Mouse (Mus musculus) macrophage (primary cell): ENCODE results near the gene Dscaml1. TPM values are rescaled to one million over a fixed set of nuclear protein-coding genes. Genes with fewer than 3 reads are reported as not detected.

Source experiments
- H3K27ac ChIP-seq: fragments of 350-480 bp; formaldehyde crosslinking; 2 replicates; pipeline ENCODE4 v1.9.0; 2021
- H3K36me3 ChIP-seq: fragments of 350-480 bp; formaldehyde crosslinking; 2 replicates; pipeline ENCODE4 v1.9.0; 2021; ENCODE audit errors: inconsistent target
- H3K4me3 ChIP-seq: fragments of 350-480 bp; formaldehyde crosslinking; 2 replicates; pipeline ENCODE4 v1.9.0; 2021; ENCODE audit errors: inconsistent target
- H3K79me2 ChIP-seq: fragments of 350-480 bp; formaldehyde crosslinking; 2 replicates; pipeline ENCODE4 v1.9.0; 2021; ENCODE audit errors: inconsistent target
- WGBS: methylation state at CpG from one replicate; pipeline ENCODE4 v1.1.7; 2026; ENCODE audit warnings: inconsistent platforms; ENCODE audit not compliant: missing documents; 5-methylcytosine and 5-hydroxymethylcytosine counted together
- polyA plus RNA-seq: library from polyadenylated mRNA; stranded (reverse); fragments of 250-400 nt; gene quantifications from 3 replicates; pipeline ENCODE4 v1.2.4, GENCODE M21; 2018; ENCODE audit warnings: inconsistent platforms

The Dscaml1 gene
- polyA plus RNA-seq, 1 experiment from 2014 or later, result 0.09 TPM

GRCm38 (mm10) chr9:45421209-45421608 is 5.2 kb upstream of the Dscaml1 start:
- 79% methylated on average over 8 of the region's 8 CpGs for WGBS
- Histone ChIP-seq H3K79me2 (no peaks in the 10 kb centered on the region), H3K4me3 (no peak overlapping the region), H3K36me3 (no peaks in the 10 kb centered on the region), H3K27ac (no peak overlapping the region)

GRCm38 (mm10) chr9:45422761-45423298 is 3.6 kb upstream of the Dscaml1 start:
- H3K79me2 ChIP-seq, result no peaks in the 10 kb centered on the region
- no peak overlapping the region for H3K4me3 ChIP-seq
- no peaks in the 10 kb centered on the region for H3K36me3 ChIP-seq
- no peak overlapping the region for H3K27ac ChIP-seq
- WGBS, result 84% methylated on average over 7 of the region's 7 CpGs

- Histone ChIP-seq H3K36me3 (no peaks in the 10 kb centered on the region), H3K27ac (no peak overlapping the region), H3K4me3 (no peak overlapping the region), H3K79me2 (no peaks in the 10 kb centered on the region)
- 21% methylated on average over 5 of the region's 5 CpGs for WGBS
These were observed 3.0 kb downstream of the Dscaml1 start for GRCm38 (mm10) chr9:45429392-45429791.

GRCm38 (mm10) chr9:45429951-45430697 is 3.7 kb downstream of the Dscaml1 start:
- H3K79me2 ChIP-seq, result no peaks in the 10 kb centered on the region
- 4% methylated on average over 54 of the region's 54 CpGs for WGBS

DNA sequence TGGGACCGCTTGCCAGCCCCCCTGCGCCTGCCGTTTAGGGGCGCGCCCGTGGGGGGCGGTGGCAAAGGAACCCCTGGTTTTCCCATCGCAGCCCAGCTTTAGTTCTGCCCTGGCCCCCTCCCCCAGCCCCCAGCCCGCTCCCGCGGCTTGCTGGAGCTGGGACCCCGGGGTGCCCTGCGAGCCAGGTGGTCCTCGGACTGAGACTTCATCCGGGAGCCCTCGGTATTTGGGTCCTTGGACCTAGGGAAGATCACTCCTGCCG is 4.2 kb downstream of the Dscaml1 start:
- Histone ChIP-seq H3K36me3 (no peaks in the 10 kb centered on the region), H3K4me3 (no peak overlapping the region), H3K27ac (no peak overlapping the region), H3K79me2 (no peaks in the 10 kb centered on the region)
- 5% methylated on average over 10 of the region's 17 CpGs for WGBS

More at GRCm38 (mm10) chr9:45429951-45430697, 3.7 kb downstream of the Dscaml1 start:
- no peak overlapping the region for H3K27ac ChIP-seq
- H3K4me3 ChIP-seq, result no peak overlapping the region
- H3K36me3 ChIP-seq, result no peaks in the 10 kb centered on the region

DNA sequence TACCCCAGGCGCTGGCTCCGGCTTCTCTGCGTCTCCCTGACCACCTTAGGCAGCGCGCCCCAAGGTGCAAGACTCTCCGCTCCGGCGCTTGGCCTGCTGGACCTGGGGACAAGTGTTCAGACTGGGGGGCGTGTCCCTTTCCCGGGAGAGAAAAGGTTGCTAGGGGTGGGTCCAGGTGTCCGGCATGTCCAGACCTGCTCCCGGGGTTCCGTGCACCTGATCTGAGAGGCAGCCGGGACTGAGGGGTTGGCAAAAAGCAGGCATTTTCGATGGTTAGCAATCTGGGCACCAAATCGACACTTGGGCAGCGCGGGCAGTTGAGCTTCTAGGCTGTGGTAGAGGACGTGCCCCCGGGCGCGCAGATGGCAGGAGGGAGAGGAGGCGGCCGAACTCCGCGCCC is 4.7 kb downstream of the Dscaml1 start:
- 10% methylated on average over 26 of the region's 26 CpGs for WGBS
- Histone ChIP-seq H3K36me3 (no peaks in the 10 kb centered on the region), H3K79me2 (no peaks in the 10 kb centered on the region), H3K27ac (no peak overlapping the region), H3K4me3 (no peak overlapping the region)

DNA sequence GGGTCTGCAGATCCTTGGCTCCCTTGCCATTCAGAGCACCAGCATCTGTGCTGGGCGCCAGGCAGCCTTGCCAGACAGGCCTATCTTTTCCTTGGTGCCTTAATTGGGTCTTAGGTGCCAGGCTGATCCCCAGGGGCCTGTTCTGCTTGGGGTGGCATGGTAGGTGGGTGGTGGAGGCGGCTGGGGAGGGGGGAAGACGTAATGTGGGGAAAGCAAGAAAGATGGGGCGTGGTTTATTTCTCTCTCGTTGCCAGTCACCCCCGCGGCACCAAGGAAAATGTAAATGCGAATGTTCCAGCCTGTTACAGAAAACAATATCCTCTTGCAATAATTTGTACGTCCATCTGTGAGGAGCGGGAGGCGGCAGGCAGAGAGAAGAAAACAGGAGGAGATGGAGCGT is 6.2 kb downstream of the Dscaml1 start:
- Histone ChIP-seq H3K27ac (no peak overlapping the region), H3K79me2 (no peaks in the 10 kb centered on the region), H3K4me3 (no peak overlapping the region), H3K36me3 (no peaks in the 10 kb centered on the region)
- 84% methylated on average over 9 of the region's 12 CpGs for WGBS

GRCm38 (mm10) chr9:45433119-45433518 is 6.7 kb downstream of the Dscaml1 start:
- WGBS, result 89% methylated on average over 8 of the region's 9 CpGs
- H3K79me2 ChIP-seq, result no peaks in the 10 kb centered on the region

GRCm38 (mm10) chr9:45434171-45434570 is 7.7 kb downstream of the Dscaml1 start:
- Histone ChIP-seq H3K79me2 (no peaks in the 10 kb centered on the region), H3K4me3 (no peak overlapping the region), H3K36me3 (no peaks in the 10 kb centered on the region), H3K27ac (no peak overlapping the region)
- 89% methylated on average over 2 of the region's 2 CpGs for WGBS

More at GRCm38 (mm10) chr9:45433119-45433518, 6.7 kb downstream of the Dscaml1 start:
- Histone ChIP-seq H3K4me3 (no peak overlapping the region), H3K27ac (no peak overlapping the region), H3K36me3 (no peaks in the 10 kb centered on the region)

DNA sequence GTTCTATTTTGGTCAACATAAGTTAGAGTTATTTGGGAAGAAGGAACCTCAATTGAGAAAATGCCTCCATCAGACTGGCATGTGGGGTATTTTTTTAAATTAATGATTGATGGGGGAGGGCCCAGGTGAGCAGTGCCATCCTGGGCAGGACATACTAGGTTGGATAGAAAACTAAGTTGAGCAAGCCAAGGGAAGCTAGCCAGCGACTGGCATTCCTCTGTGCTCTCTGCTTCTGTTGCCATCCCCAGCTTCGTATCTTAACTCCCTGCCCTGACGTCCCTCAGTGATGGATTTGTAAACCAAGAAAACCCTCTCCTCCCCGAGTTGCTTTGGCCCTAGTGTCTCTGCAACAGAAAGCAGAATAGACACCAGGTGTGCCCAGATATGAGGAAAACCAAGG is 12.6 kb downstream of the Dscaml1 start:
- Histone ChIP-seq H3K36me3 (no peaks in the 10 kb centered on the region), H3K27ac (no peak overlapping the region), H3K79me2 (no peaks in the 10 kb centered on the region), H3K4me3 (no peak overlapping the region)
- 80% methylated on average over 4 of the region's 4 CpGs for WGBS

- WGBS, result 67% methylated on average over 16 of the region's 16 CpGs
- Histone ChIP-seq H3K36me3 (no peaks in the 10 kb centered on the region), H3K79me2 (no peaks in the 10 kb centered on the region), H3K4me3 (no peak overlapping the region), H3K27ac (no peak overlapping the region)
These were observed 13.8 kb downstream of the Dscaml1 start for GRCm38 (mm10) chr9:45440083-45440784.

DNA sequence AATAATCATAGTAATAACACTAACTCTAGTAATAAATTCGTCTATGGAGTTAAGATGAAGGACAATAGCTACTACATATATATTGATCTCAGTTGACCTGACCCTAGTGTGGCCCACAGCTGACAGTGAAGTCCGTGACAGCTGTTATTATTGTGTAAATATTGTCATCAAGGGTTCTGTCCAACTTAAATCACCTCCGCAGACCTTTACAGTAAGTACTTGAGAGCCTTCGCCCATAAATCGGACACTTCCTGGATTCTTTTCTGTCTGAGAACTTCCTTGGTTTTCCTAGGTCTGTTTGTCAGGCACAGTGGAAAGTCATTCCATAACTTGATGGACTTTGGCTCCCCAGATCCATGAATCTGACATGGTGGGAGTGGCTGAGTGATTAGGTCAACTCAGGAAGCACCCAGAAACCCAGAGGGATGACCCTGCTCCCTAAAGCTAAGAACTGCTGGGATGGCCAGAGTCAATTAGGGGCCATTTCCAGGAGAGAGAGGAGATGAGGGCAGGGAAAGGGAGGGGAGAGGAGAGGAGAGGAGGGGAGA is 17.9 kb downstream of the Dscaml1 start:
- H3K4me3 ChIP-seq, result no peak overlapping the region
- WGBS, result 84% methylated on average over 5 of the region's 5 CpGs
- H3K79me2 ChIP-seq, result no peaks in the 10 kb centered on the region
- H3K36me3 ChIP-seq, result no peaks in the 10 kb centered on the region
- H3K27ac ChIP-seq, result no peak overlapping the region

- Histone ChIP-seq H3K79me2 (no peaks in the 10 kb centered on the region), H3K36me3 (no peaks in the 10 kb centered on the region), H3K4me3 (no peak overlapping the region), H3K27ac (no peak overlapping the region)
- WGBS, result 87% methylated on average over 4 of the region's 4 CpGs
These were observed 23.2 kb downstream of the Dscaml1 start for GRCm38 (mm10) chr9:45449658-45450057.

DNA sequence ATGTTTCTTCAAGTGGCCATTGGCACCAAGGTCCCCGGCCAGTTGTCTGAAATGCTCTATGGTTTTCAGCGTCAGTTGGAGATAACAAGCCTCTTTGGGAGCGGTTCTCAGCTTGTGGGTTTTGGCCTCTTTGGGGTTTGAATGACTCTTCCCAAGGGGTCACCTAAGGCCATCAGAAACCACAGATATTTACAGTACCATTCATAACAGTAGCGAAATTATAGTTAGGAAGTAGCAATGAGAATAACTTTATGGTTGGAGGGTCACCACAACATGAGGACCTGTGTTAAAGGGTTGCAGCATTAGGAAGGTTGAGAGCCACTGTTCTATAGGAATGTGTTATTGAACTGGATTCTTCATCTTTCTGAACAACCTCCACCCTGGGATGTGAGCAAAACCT is 24.9 kb downstream of the Dscaml1 start:
- H3K36me3 ChIP-seq, result no peaks in the 10 kb centered on the region
- H3K4me3 ChIP-seq, result no peak overlapping the region
- WGBS, result 88% methylated on average over 4 of the region's 4 CpGs
- no peaks in the 10 kb centered on the region for H3K79me2 ChIP-seq
- H3K27ac ChIP-seq, result no peak overlapping the region

- Histone ChIP-seq H3K79me2 (no peaks in the 10 kb centered on the region), H3K27ac (no peak overlapping the region), H3K36me3 (no peaks in the 10 kb centered on the region), H3K4me3 (no peak overlapping the region)
- 96% methylated on average over 10 of the region's 10 CpGs for WGBS
These were observed 27.6 kb downstream of the Dscaml1 start for GRCm38 (mm10) chr9:45454032-45454431.
